Mouse (Mus musculus) pancreas, adult 10 weeks (tissue): ENCODE data around the gene Hif3a. TPM values are rescaled to one million over a fixed set of nuclear protein-coding genes. Genes with fewer than 3 reads are reported as not detected.

Experiments used
- polyA plus RNA-seq: library from polyadenylated mRNA; stranded (reverse); fragments of 350-450 nt; fragmentation: Illumina TruSeq; extraction: RNeasy Lipid Tissue Mini Kit (QIAGEN cat#74804); gene quantifications from one replicate; pipeline ENCODE4 v1.2.3, GENCODE M21; 2015; ENCODE audit warnings: low read depth, low replicate concordance; ENCODE audit not compliant: insufficient read depth

Hif3a gene
- 0.17 TPM for polyA plus RNA-seq

DNA sequence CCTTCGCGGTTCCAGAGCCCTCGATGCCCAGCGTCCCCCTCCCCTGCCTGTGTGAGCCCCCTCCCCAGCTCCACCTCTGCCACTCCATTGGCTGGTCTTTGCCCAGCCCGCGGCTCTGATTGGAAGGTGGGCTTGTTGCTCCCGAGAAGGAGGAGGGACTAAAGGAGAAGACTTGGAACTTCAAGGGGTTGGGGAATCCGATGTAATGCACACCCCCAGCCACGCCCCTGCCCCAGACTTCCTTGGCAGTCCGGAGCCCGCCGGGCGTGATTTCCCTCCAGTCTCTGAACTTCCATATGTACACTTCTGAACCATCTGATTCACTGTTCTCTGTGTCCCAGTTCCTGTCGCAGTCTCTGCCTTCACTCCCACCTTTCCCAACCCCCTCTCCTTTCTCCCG, at the start of gene Hif3a:
Hif3a (minus strand) TSS at position 39 of the 400 bp plus-strand sequence.

DNA sequence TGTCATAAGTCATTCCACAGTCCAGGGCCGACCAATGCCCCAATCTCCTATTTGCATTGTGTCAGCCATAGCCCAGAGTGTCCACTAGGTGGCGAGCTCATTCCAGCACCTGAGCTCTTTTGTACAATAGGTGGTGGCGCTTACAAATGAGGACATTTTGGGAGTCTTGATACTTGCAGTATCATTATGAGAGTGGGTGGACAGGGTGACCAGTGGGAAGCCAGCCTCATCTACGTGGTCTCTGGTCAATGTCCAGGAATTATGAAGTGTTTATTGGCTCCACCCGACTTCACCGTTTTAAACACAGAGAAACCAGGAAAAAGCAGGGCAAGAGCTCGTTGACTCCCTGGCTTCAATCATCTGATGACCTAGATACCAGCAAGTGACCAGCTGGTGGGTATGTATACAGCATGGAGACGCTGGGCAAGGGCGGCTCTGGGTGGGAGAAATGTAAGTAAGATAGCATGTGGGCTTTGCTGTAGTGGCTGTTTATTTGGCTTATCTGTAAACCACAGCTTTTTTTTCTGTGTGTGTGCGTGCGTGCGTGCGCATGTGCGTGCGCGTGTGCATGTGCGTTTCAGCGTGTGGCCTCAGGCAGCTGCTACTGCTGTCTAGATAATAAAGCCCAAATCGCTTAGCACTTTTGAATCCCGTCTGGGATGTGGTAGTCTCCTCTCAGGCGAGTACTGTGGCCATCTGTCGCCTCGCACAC, 11.8 kb upstream of the Hif3a start, which contains the start of gene Psg16:
Psg16 (plus strand) TSS at position 137 of the 712 bp plus-strand sequence.

DNA sequence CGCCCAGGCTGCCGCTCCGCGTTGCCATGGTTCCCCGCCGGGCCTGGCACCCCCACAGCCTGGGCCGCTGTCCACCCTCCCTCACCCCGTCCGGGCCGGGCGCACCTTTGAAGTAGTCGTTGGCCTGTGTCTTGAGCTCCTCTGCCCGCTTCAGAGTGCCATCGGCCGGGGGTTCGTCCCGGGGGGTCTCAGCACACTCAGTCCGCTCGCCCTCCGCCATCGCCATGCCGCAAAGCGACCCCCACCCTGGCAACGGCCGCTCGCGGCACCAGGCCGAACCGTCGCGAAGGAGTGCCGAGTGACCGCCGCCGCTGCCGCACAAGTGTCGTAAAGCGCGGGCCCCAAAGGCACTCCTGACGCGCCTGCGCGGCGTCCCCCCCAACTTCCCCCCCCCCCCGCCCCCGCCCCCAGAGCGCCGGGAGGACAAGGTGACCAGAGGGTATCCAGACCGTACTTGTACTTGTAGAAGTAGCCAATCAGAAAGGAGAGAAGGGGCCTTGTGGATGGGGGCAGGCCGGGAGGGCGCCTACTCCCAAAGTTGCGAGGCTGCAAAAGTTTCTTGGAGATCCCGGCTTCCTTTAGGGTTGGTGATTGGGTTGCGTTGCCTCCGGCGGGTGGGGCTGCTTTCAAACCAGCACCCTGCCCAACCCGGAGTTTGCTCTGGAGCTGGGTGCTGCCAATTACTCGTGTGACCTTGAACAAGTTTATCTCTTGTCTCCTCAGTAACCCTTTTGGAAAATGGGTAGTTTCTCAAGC, 34.5 kb downstream of the Hif3a start, which contains the start of gene Ppp5c:
Ppp5c (minus strand) TSS at position 337 of the 756 bp plus-strand sequence.

DNA sequence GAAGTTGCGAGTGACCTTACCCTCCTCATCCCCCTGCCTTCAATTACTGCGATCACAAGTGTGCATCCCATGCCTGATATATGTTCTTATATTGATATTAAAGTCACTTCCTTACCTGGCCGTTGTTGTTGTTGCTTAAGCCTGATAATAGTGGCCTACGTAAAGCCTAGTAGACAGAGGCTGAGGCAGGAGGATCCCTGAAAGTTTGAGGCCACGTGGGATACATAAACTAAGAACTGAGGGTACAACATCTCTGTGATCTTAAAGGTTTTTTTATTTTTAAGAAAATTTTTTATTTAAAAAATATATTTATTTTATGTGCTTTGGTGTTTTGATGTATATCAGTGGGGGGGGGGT, 69.8 kb downstream of the Hif3a start, which contains the start of gene Ccdc8:
Ccdc8 (plus strand) TSS at position 258 of the 357 bp plus-strand sequence.

DNA sequence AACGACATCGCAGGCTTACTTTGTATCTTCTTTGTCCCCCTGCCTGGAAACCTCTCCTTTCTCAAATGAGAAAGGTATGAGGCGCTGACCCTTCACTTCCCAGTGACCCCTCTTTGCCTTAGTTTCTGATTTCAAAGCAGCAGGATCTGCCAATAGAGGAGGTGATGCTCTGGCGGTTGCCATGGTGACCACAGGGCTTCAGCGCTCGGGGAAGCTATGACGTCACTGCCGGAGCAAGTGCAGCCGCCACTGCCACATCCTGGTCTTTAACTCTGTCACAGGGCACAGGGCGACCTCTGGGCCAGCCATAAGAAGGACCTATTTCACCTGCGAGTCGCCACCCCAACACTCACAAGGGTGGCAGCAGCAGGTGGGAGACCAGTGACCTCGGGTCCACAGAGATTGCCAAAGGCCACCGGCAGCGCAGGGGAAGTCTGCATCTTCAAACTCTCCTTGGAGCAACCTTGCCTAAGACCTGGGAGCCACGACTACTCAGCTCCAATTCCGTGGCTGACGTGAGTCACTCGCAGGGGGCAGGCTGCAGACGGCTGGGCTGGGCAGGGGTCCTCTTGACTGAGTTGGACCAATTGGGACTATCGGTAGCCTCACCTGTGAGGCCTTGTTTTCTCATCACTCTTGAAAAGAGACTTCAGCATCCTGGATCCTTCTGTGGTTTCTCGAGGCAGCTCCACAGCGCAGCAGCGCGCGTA, 79.2 kb downstream of the Hif3a start, which contains the start of gene Gm42372:
Gm42372 (plus strand) TSS at position 228 of the 710 bp plus-strand sequence.

Other genes starting within 250 kb of the Hif3a start
- 28.4 TPM for gene Strn4, start 246.5 kb downstream of the Hif3a start, polyA plus RNA-seq
- 4.5 TPM for gene Fkrp, start 245.7 kb downstream of the Hif3a start, polyA plus RNA-seq
- 6.3 TPM for gene Prkd2, start 219.5 kb downstream of the Hif3a start, polyA plus RNA-seq
- gene Dact3, start 187.1 kb downstream of the Hif3a start, polyA plus RNA-seq = 1.1 TPM
- gene Gng8, start 170.6 kb downstream of the Hif3a start, polyA plus RNA-seq = 2.3 TPM
- 1.8 TPM for gene Ptgir, start 155.9 kb downstream of the Hif3a start, polyA plus RNA-seq
- gene Calm3, start 138.3 kb downstream of the Hif3a start, polyA plus RNA-seq = 43.4 TPM
- 11.8 TPM for gene Pnmal2, start 117.7 kb downstream of the Hif3a start, polyA plus RNA-seq
- 1.4 TPM for gene Pnmal1, start 102.7 kb downstream of the Hif3a start, polyA plus RNA-seq
- gene Gm42372, start 79.3 kb downstream of the Hif3a start, polyA plus RNA-seq = 0.20 TPM
- 0.76 TPM for gene Ccdc8, start 69.7 kb downstream of the Hif3a start, polyA plus RNA-seq
- gene Ppp5c, start 34.5 kb downstream of the Hif3a start, polyA plus RNA-seq = 44.1 TPM
- 0.92 TPM for gene Psg16, start 11.6 kb upstream of the Hif3a start, polyA plus RNA-seq
- gene Ceacam3, start 87.9 kb upstream of the Hif3a start, polyA plus RNA-seq = not detected
- not detected for gene Psg29, start 141.1 kb upstream of the Hif3a start, polyA plus RNA-seq